Mouse (Mus musculus): ENCODE measurements at regions not wholly inside any gene's neighbourhood (a gene's known extent, or its start where the extent isn't known, plus 50 kb on each side); places are given as distances from the start of the nearest gene placed in this dataset.

DNA sequence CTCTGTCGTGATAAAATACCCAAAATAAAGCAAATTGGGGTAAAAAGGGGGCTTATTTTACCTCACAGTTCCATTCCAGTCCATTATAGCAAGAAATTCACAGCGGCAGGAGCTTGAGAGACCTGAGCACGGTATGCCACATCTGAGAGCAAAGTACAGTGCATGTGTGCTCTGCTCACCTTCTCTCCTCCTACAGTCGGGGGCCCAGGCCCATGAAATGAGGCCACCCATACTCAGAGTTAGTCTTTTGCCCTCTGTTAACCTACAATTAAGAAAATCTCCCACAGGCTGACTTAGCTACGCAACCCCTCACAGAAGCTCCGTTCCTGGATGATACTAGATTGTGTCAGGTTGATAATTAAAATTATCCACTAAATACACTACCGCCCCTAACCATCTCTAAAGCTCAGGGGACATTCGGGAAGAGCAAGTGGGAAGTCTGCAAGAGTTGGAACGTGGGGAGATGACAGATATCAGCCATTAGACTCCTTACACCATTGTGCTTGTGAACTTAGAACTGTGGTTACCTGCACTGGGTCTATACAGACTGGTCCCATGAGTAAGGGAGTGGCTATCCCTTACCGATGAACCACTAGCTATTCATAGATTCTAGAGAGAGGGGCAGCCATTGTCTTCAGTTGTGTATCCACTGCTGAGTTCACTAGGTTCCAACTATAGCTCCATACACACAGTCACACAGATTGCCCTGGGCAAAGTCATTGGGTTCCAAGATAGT, 139.3 kb upstream of the Il12b start:
- H3K4me1 ChIP-seq (ENCODE audit: control insufficient read depth, insufficient read depth, low read length) = no peaks in the 10 kb centered on the region
- no peak overlapping the region for H3K9ac ChIP-seq (ENCODE audit: low read length)
- ATAC-seq (ENCODE audit: low FRiP score) = no peak
- no peak for DNase-seq (ENCODE audit: low spot score, missing footprints)
- H3K9me3 ChIP-seq (ENCODE audit: control insufficient read depth, low read length) = no peaks in the 10 kb centered on the region
- no peaks in the 10 kb centered on the region for H3K36me3 ChIP-seq (ENCODE audit: control insufficient read depth, insufficient read depth, low read length)
- H3K27me3 ChIP-seq (ENCODE audit: control insufficient read depth, insufficient read depth, low read length) = no peaks in the 10 kb centered on the region
- H3K4me3 ChIP-seq (ENCODE audit: low read depth, low read length) = no peak overlapping the region
- 85% methylated on average over 10 of the region's 10 CpGs for WGBS
- H3K4me2 ChIP-seq = no peak overlapping the region
- H3K27ac ChIP-seq (ENCODE audit: low read depth, low read length) = no peak overlapping the region

- H3K9me3 ChIP-seq (ENCODE audit: control insufficient read depth, low read length) = no peaks in the 10 kb centered on the region
- H3K27ac ChIP-seq (ENCODE audit: low read depth, low read length) = no peak overlapping the region
- no peak overlapping the region for H3K4me3 ChIP-seq (ENCODE audit: low read depth, low read length)
- no peak for ATAC-seq (ENCODE audit: low FRiP score)
- 84% methylated on average over 8 of the region's 8 CpGs for WGBS
- DNase-seq (ENCODE audit: low spot score, missing footprints) = no peak
- H3K4me2 ChIP-seq = no peak overlapping the region
- no peaks in the 10 kb centered on the region for H3K4me1 ChIP-seq (ENCODE audit: control insufficient read depth, insufficient read depth, low read length)
- no peaks in the 10 kb centered on the region for H3K36me3 ChIP-seq (ENCODE audit: control insufficient read depth, insufficient read depth, low read length)
- no peak overlapping the region for H3K9ac ChIP-seq (ENCODE audit: low read length)
- no peaks in the 10 kb centered on the region for H3K27me3 ChIP-seq (ENCODE audit: control insufficient read depth, insufficient read depth, low read length)
Measured at GRCm38 (mm10) chr11:44261657-44262056, 138.2 kb upstream of the Il12b start.

DNA sequence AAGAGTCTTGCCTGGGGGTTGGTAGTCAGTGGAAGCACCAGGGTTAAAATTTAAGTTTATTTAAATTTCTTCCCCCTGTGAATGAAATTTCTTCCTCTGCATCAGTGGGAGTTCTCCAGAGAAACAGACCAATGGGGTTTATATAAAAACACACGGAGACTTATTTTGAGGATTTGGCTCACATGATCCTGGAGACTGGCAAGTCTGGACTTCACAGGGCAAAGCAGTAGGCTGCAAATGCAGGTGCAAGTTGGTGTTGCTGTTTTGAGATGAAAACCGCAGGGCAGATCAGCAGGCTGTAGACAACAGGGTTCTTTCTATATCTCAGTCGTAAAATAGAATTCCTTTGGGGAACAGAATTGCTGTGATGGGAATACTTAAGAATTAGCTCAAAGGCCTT, 137.3 kb upstream of the Il12b start:
- Histone ChIP-seq H3K9me3 (ENCODE audit: control insufficient read depth, low read length) (no peaks in the 10 kb centered on the region), H3K4me2 (no peak overlapping the region), H3K4me3 (ENCODE audit: low read depth, low read length) (no peak overlapping the region), H3K27me3 (ENCODE audit: control insufficient read depth, insufficient read depth, low read length) (no peaks in the 10 kb centered on the region), H3K9ac (ENCODE audit: low read length) (no peak overlapping the region), H3K4me1 (ENCODE audit: control insufficient read depth, insufficient read depth, low read length) (no peaks in the 10 kb centered on the region), H3K27ac (ENCODE audit: low read depth, low read length) (no peak overlapping the region), H3K36me3 (ENCODE audit: control insufficient read depth, insufficient read depth, low read length) (no peaks in the 10 kb centered on the region)
- DNase-seq (ENCODE audit: low spot score, missing footprints) (no peak), ATAC-seq (ENCODE audit: low FRiP score) (no peak)
- 88% methylated on average over 3 of the region's 3 CpGs for WGBS

DNA sequence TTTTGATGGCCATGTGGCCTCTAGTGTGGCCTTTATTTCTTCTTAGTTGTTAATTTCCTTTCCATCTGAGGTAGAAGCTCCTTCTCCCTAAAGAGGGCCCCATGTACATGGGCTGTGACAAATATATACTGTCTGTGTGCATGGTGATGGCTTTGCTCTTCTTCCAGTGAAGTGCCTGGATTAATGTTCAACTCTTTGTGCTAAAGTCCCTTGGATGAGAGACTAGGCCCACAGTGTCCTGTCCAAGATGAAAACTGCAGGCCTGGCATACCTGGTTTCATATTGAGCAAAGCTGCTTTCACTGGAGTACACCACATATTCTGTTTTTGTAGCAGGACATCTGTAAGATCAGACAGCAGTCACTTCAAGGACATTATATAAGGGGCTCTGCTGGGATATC, 127.6 kb upstream of the Il12b start:
- Histone ChIP-seq H3K9me3 (ENCODE audit: control insufficient read depth, low read length) (no peaks in the 10 kb centered on the region), H3K9ac (ENCODE audit: low read length) (no peak overlapping the region), H3K4me3 (ENCODE audit: low read depth, low read length) (no peak overlapping the region), H3K4me1 (ENCODE audit: control insufficient read depth, insufficient read depth, low read length) (no peaks in the 10 kb centered on the region), H3K27me3 (ENCODE audit: control insufficient read depth, insufficient read depth, low read length) (no peaks in the 10 kb centered on the region), H3K36me3 (ENCODE audit: control insufficient read depth, insufficient read depth, low read length) (no peaks in the 10 kb centered on the region), H3K4me2 (no peak overlapping the region), H3K27ac (ENCODE audit: low read depth, low read length) (no peak overlapping the region)
- no peak for DNase-seq (ENCODE audit: low spot score, missing footprints)
- no peak for ATAC-seq (ENCODE audit: low FRiP score)

GRCm38 (mm10) chr11:44278521-44279208, 121.2 kb upstream of the Il12b start:
- no peak overlapping the region for H3K4me2 ChIP-seq
- DNase-seq (ENCODE audit: low spot score, missing footprints) (no peak), ATAC-seq (ENCODE audit: low FRiP score) (no peak)
- no peaks in the 10 kb centered on the region for H3K27me3 ChIP-seq (ENCODE audit: control insufficient read depth, insufficient read depth, low read length)
- H3K36me3 ChIP-seq (ENCODE audit: control insufficient read depth, insufficient read depth, low read length) = no peaks in the 10 kb centered on the region
- H3K4me3 ChIP-seq (ENCODE audit: low read depth, low read length) = no peak overlapping the region
- 91% methylated on average over 7 of the region's 7 CpGs for WGBS
- H3K9ac ChIP-seq (ENCODE audit: low read length) = no peak overlapping the region
- H3K9me3 ChIP-seq (ENCODE audit: control insufficient read depth, low read length) = no peaks in the 10 kb centered on the region
- H3K4me1 ChIP-seq (ENCODE audit: control insufficient read depth, insufficient read depth, low read length) = no peaks in the 10 kb centered on the region
- H3K27ac ChIP-seq (ENCODE audit: low read depth, low read length) = no peak overlapping the region

DNA sequence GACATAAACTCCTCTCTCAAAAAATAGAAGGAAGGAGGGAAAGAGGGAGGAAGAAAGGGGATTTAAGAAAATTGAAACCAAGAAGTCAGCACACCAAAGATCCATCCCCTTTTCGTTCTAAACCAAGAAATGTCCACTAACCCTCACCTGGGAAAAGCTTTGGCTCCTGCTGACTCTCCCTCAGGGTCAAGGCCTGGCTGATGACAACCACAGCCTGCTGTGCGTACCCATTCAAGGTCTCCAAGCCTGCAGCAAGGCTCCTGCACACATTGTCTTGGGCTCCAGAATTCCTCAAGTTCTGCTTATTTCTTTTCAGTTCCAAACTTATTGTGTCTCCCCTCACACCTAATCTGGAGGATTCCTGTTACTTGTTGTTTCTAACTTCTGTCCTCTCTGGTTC, 113.9 kb upstream of the Il12b start:
- Histone ChIP-seq H3K4me2 (no peak overlapping the region), H3K9me3 (ENCODE audit: control insufficient read depth, low read length) (no peaks in the 10 kb centered on the region), H3K4me3 (ENCODE audit: low read depth, low read length) (no peak overlapping the region), H3K27ac (ENCODE audit: low read depth, low read length) (no peak overlapping the region), H3K36me3 (ENCODE audit: control insufficient read depth, insufficient read depth, low read length) (no peaks in the 10 kb centered on the region), H3K4me1 (ENCODE audit: control insufficient read depth, insufficient read depth, low read length) (no peaks in the 10 kb centered on the region), H3K27me3 (ENCODE audit: control insufficient read depth, insufficient read depth, low read length) (no peaks in the 10 kb centered on the region), H3K9ac (ENCODE audit: low read length) (no peak overlapping the region)
- ATAC-seq (ENCODE audit: low FRiP score) (no peak), DNase-seq (ENCODE audit: low spot score, missing footprints) (no peak)
- WGBS = 84% methylated on average over 2 of the region's 2 CpGs

DNA sequence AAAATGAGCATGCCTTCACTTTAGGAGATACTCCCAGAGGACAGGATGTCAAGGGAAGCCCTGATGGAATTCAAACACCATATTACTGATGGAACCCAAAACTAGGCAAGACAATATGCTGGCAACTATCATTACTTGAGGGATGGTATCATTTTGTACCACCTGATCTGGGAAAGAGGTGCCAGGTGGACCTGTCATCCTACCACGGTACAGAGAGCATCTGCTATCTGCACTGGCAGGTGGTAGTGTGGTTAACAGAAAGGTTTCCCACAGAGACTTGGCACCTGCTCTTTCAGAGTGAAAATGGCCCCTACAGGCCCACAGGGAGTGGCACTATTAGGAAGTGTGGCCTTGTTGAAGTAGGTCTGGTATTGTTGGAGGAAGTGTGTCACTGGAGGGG, 111.0 kb upstream of the Il12b start:
- Histone ChIP-seq H3K4me1 (ENCODE audit: control insufficient read depth, insufficient read depth, low read length) (no peaks in the 10 kb centered on the region), H3K4me2 (no peak overlapping the region), H3K4me3 (ENCODE audit: low read depth, low read length) (no peak overlapping the region), H3K9ac (ENCODE audit: low read length) (no peak overlapping the region), H3K9me3 (ENCODE audit: control insufficient read depth, low read length) (no peaks in the 10 kb centered on the region), H3K27me3 (ENCODE audit: control insufficient read depth, insufficient read depth, low read length) (no peaks in the 10 kb centered on the region), H3K36me3 (ENCODE audit: control insufficient read depth, insufficient read depth, low read length) (no peaks in the 10 kb centered on the region), H3K27ac (ENCODE audit: low read depth, low read length) (no peak overlapping the region)
- 73% methylated on average over 1 of the region's 1 CpGs for WGBS
- ATAC-seq (ENCODE audit: low FRiP score) = no peak
- DNase-seq (ENCODE audit: low spot score, missing footprints) = no peak

DNA sequence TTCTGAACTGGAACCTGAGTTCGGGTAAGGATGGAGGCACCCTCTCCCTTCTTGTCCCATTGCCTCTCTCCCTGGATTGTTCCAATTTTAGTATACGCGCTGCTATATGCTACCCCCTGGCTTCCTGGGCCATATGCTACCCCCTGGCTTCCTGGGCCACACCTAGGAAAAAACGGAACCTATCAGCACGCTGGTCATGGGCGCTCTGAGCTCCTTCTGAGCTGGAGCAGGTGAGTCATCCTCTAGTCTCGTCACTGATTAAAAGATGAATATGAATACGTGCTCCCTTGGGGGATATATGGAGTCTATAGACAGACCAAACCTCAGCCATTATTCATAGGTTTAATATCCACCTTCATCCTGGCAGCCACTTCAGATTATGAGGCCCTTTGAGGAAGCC, 96.1 kb upstream of the Il12b start:
- H3K9ac ChIP-seq (ENCODE audit: low read length) = no peak overlapping the region
- no peak overlapping the region for H3K27ac ChIP-seq (ENCODE audit: low read depth, low read length)

GRCm38 (mm10) chr11:44316061-44316460, 83.8 kb upstream of the Il12b start:
- no peak overlapping the region for H3K27ac ChIP-seq (ENCODE audit: low read depth, low read length)
- DNase-seq (ENCODE audit: low spot score, missing footprints) = no peak
- 62% methylated on average over 8 of the region's 8 CpGs for WGBS
- no peaks in the 10 kb centered on the region for H3K9me3 ChIP-seq (ENCODE audit: control insufficient read depth, low read length)
- no peak overlapping the region for H3K9ac ChIP-seq (ENCODE audit: low read length)
- no peak overlapping the region for H3K4me3 ChIP-seq (ENCODE audit: low read depth, low read length)
- H3K27me3 ChIP-seq (ENCODE audit: control insufficient read depth, insufficient read depth, low read length) = no peaks in the 10 kb centered on the region
- no peaks in the 10 kb centered on the region for H3K4me1 ChIP-seq (ENCODE audit: control insufficient read depth, insufficient read depth, low read length)
- no peaks in the 10 kb centered on the region for H3K36me3 ChIP-seq (ENCODE audit: control insufficient read depth, insufficient read depth, low read length)
- H3K4me2 ChIP-seq = no peak overlapping the region
- no peak for ATAC-seq (ENCODE audit: low FRiP score)

More for the DNA sequence above, 96.1 kb upstream of the Il12b start:
- Histone ChIP-seq H3K36me3 (ENCODE audit: control insufficient read depth, insufficient read depth, low read length) (no peaks in the 10 kb centered on the region), H3K27me3 (ENCODE audit: control insufficient read depth, insufficient read depth, low read length) (no peaks in the 10 kb centered on the region), H3K4me2 (no peak overlapping the region), H3K4me3 (ENCODE audit: low read depth, low read length) (no peak overlapping the region), H3K9me3 (ENCODE audit: control insufficient read depth, low read length) (no peaks in the 10 kb centered on the region), H3K4me1 (ENCODE audit: control insufficient read depth, insufficient read depth, low read length) (no peaks in the 10 kb centered on the region)
- ATAC-seq (ENCODE audit: low FRiP score) = no peak
- no peak for DNase-seq (ENCODE audit: low spot score, missing footprints)
- WGBS = 91% methylated on average over 8 of the region's 8 CpGs
